Mouse (Mus musculus) cerebellum, adult 11-12 months (tissue): ENCODE results near the gene Heatr6.

Experiments
- DNase-seq: peaks from one replicate; pipeline ENCODE4 v3.0.0; 2022

Heatr6 gene

DNA sequence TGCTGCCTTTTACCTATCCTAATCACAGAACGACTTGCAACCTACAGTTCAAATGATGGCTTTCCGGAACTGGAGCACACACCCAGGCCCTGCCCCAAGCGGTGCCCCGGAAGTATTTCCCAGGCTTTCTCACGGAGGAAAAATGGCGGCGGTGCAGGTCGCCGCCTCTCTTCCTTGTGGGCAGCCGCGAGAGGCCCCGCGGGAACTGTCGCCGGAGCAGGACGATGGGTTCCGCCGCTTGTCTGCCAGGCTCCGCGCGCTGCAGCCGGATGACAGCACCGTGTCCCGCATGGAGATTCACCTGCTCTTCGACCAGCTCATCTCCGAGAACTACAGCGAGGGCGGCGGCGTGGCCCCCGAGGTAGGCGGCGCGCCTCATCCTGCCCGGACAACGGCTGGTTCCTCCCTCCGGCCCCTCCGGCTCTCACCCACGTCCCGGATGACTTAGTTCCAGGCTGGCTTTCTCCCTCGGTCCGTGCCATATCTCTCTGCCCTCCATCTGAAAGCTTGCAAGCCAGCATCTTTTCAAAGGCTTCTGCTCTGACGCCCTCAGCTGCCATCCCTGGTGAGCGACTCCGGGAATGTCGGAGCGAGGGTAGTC, at the start of gene Heatr6:
Heatr6 (plus strand) TSS at position 116 of the 601 bp plus-strand sequence.
- DNase-seq: peak; percentile 90

DNA sequence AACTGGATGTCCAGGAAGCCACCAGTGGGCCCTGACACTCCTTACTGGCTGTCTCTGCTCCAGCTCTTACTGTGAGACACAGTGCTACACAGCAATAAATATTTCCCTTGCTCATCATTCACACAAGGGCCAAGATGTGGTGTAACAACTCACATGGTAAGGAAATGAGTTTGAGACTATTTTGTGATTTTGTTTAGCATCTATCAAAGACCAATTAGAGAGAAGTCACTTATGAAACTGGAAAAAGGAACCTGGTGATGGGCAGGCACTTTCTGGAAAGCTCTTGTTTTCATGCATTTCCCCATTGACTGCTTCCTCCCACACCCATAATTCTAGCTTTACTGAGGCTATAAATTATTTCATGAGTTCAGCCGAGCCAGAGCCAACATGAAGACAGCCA, 49.8 kb upstream of the Heatr6 start, which contains the start of gene Wfdc17:
Wfdc17 (plus strand) TSS at position 287 of the 400 bp plus-strand sequence.
- DNase-seq: no peak

DNA sequence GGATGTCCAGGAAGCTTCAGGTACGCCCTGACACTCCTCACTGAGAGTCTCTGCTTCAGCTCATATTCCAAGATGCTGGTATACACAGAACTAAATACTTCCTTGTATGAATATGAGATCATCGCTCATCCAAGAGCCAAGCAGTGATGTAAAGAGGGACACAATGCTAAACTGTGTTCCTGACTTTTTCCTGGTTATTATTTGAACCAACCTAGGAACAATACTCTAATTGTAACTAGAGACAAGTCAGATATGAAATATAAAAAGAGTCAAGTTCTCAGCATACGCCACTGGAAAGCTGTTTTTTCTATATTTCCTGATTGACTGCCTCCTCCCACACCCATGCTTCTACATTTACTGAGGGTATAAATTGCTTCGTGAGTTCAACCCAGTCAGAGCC, 44.8 kb upstream of the Heatr6 start, which contains the start of gene Wfdc18:
Wfdc18 (plus strand) TSS at position 301 of the 400 bp plus-strand sequence.
- DNase-seq: no peak

DNA sequence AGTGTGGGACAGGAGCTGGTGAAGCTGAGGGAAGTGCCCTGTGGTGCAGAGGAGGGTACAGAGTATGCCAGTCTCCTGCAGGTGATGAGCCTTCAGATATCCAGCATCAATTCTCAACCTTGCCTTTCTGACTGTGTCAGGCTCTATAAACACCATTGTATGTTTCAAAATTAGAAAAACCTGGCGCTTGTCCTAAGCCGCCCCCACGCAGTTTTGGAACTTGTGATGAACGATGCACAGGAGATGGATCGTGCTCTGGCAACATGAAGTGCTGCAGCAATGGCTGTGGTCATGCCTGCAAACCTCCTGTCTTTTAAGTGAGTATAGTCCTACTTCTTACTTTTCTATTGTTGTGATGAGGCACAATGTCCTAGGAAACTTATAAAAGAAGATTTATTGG, 43.8 kb upstream of the Heatr6 start:
- no peak for DNase-seq

DNA sequence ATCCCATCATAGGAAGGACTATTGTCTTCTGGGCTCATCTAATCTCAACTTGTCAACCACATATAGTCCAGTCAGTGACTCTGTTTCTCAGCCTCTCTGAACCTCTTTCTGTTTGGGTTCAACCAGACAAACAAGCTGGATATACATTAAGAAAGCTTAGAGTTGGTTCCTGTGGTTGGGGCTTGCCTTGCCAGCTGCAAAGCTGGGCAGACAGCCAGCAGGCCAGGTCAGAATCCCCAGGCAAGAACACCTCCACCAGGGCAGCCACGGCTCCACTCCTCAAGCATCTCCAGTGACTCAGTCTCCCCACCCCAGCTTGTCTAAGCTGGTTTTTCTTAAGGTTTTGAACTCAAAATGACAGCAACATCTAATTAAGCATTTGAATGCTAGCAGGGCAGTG, 40.8 kb upstream of the Heatr6 start:
- DNase-seq: no peak

DNA sequence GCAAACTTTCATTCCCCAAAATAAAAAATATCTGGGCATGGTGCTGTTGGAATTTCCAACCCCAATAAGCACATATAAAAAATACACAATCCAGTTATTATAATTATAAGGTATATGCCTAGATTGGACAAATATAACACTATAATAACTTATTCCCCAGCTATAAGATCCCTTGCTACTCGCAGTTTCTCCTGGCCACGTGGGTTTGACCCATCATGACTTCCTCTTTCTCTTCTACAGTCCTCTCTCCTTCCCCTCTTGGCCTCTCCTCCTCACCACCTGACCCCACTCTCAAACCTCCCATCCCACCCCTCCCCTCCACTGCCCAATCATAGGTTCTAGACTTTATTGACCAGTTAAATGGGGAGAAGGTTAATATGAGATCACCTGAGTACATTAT, 39.6 kb upstream of the Heatr6 start:
- DNase-seq: no peak

DNA sequence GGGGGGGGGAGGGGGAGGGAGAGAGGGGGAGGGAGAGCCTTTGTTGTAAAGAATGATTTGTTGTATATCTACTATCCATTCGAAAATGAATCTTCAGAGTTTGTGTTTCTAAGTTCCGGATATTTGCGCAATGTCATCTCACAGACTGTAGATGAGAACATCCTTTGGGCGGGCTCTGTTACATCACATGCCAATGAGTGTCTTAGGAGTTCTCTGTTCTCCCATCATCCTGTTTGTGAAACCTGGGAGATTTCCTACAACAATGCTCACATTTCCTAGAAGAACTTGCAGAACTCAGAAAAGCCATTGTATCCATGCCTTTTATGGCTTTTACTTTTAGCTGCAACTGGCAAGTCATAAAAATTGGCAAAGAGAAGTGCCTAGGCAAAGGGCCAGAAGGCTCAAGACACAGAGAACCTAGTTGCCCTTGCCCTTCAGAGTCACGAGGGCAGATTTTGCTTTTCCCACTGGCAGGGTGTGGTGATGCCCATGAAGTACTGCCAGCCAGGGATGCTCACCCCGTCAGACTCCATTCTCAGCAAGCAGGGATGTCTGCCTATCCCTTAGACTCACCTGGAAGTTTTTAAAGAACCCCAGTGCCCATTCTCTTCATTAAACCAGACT, 36.3 kb upstream of the Heatr6 start:
- DNase-seq: no peak

DNA sequence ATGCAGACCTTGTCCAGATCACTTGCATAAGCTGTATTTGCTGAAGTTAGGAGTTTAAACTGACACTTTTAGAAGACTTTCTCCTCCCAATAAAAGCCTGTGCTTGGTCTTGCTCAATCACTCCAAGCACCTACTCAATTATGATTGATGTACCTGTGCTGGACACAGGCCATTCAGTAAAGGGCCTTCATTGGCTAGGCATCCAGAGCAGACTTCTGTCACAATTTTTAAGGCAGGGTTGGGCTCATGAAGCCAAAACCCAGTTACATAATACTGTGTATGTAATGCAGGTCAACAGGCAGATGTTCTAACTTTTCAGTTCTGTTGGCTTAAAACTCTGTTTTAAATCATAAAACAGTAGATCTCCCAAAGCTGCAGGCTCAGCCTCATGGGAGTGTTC, 32.7 kb upstream of the Heatr6 start:
- no peak for DNase-seq

DNA sequence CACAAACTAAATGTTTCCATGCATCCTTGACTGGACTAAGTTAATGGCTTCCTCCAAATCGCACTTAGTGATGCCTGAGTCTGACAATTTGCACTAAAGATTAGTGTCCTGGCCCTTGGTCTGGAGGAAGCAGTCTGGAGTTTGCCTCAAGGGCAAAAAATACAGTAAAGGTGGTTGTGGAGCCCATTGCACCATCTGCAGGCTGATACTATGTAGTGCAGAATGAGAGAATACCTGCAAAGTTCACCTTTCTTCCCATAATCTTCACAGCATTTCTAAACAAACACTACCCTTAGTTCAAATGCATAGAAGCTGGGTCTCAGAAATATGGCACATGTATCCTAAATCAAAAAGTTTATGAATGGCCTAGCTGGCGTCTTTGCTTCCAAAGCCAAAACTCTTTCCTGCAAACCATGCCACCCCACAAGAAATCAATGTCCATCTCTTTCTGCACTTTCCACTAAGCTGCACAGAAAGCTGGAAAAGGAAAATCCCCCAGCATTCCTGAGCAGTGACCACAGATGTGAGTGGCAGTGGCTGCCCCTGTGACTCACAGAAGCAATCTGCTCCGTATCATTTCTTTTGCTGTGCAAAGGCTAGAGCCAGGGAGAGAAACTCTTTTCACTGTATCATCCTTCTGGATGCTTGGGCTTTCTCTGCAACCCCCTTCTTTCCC, 24.6 kb upstream of the Heatr6 start:
- DNase-seq: no peak

DNA sequence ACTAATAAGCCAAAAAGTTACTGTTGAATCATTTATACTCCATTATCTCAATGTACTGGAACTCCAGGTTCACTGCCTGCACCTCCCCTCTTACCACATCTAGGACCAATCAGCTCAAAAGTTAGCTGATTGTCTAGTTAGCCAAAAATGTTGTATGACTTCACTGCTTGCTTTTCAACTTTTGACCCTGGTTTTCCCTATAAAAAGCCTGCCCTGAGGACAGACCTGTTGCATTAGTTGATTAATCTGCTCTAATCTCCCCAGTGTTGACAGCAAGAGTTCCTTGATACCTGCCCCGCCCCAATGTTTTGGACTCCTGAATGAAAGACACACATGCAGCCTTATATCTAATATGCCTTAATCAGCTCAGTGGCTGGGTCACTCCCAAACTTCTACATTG, 22.4 kb upstream of the Heatr6 start:
- DNase-seq: no peak

DNA sequence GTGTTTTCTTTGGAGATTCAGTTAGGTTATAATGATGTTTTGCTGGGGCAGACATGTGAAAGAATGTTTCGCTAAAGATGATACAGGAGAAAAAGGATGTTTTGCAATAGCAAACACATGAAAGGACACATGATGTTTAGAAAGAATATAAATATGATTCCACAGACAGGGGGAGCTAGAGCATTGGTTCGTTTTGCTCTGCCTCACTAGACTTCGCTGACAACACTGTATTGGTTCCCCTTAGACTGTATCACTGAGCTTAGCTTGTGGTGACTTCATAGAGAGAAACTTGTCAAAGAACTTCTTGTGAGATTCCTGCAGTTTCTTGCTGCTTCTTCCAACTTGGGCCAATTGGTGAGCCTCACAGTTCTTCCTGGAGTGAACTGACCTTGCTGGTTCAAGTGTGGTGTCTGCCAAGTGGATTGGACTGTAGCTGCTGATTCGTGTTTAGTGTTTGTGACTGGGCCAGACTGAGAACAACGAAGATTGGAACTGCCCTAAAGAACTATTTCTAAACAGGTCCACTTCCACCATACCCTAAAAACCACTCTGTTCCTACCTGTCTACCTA, 20.3 kb upstream of the Heatr6 start:
- DNase-seq: no peak

DNA sequence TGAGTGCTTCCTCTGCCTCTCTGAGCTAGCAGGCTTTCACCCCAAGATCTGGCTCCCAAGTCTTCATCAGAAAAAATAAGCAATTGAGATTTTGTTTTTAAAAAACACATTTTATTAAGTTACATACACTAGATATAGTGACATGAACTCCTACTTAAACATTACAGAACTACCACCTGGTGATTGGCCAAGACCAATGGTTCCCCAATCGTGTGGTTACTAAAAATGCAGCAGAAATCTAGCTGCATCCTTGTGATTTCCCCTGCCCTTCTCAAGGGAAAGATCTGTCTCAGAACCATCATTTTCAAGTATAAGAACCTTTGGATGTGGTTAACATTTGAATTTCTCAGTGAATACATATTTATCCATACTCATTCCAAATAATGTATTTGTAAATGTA, 19.3 kb upstream of the Heatr6 start:
- no peak for DNase-seq

DNA sequence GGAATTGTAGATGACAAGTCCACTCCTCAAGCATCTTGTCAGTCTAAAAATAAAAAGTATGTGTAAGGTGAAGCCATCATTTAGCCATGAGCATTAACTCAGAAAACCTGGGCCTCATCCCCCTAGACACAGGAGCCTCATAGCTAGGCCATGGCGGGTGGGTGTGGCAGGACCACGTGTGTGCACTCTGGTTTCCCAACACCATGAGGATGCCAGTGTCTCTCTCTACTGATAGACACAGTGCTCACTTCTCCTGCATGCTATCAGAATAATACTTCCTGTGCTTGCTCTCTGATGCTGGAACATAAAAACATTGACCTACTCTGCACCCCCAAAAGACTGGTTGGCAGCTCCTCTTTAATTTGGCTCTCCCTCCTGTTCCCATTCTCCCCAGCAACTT, 17.6 kb upstream of the Heatr6 start:
- no peak for DNase-seq

DNA sequence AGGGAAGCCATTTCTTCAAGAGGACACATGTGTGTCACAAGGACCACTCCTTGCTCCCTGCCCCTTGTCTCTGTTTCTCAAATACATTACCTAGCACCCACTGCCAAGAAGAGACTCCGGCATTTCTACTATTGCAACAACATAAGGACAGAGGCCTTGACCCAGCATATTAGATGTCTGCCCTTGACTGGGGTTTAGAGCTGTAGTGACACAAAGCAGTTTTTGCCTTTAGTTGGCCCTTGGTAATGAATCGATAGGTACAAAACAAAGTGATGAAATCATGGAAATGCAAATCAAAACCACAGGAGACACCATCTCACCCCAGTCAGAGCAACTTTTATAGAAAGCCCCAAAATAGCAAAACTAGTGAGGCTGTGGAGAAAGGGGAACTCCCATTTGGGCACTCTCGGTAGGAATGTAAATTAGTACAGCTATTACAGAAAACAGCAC, 16.4 kb upstream of the Heatr6 start:
- no peak for DNase-seq

DNA sequence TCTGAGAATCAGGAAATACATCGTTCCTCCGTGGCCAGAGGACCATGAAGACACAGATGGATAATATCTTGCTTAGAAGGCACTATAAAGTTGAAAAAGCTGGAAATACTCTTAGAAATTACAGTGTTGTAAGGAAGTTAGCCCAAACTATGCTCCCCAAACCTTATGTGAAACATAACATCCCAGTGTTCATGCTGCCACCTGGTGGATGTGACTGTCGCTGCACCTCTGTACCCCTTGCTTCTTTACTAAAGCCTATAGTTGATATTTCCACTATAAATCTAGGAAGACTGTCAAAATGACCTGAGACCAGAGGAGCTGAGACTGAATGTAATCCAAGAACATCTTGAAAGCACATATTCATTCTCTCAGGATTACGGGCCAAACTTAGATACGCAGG, 14.3 kb upstream of the Heatr6 start:
- peak; percentile 30 for DNase-seq

DNA sequence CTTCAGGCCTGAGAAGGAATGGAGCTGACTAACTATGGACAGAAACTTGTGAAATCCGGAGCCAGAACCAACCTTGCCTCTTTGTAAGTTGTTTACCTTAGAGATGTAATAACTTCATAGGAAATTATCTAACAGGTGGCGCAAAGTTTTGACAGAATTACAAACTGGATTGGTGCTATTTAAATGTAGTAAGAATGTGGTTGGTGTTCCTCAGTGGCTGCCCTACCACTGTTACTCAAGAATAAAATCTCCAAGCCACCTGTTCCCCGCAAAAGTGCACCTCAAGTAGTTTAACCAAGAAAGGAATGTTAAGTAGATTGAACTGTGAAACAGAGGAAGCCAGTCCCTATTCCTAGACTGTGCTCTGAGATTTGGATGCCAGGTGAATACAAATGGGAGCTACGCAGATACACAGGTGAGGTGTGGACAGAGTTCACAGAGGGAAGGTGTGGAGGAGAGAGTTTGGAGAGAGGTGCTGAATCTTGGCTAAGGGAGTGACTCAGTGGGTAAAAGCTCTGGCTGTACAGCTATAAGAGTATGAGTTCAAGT, 13.0 kb upstream of the Heatr6 start:
- no peak for DNase-seq

DNA sequence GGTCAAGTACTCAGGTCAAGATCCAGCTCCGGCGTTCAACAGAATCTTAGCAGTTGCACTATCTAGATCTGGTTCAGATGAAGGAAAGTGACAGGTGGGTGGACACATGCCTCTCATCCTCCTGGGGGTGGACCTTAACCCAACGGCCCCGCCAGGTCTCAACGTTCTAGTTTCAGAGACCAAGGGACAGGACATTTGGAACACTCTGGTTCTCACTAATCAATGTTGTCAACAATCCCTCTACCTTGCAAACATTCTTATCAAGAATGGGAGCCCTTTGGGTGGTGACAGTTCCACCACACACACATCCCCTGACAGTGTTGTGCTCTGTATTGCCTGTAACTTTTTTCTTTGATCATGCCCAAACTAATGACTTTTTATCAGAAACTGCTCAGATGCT, 11.7 kb upstream of the Heatr6 start:
- no peak for DNase-seq

DNA sequence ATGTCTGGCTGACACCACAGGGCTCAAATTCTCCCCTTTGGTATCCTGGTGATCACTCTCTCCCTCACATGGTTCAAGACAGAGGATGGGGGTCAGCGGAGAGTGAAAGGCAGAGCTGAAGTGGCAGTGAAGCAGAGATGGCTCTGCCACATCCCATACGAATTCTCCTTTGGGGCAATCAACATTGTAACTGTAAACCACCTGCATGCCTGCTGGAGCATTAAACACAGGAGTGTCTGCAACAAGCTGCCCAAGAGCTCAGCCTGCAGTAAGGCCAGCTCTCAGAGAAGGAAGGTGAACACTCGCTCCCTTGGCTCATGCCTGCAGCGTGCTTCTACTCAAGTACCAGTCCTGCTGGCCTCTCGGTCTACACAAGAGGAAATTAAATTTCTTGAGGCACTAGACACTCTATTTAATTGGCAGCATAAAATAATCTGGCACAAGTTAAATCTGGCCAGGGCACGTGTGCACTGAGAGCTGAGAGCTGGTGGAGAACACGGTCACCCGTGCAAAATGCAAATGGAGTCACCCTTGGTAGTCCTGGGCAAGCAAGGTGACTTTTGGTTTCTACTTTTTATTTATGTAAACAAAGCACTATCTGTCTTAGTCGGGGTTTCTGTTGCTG, 10.7 kb upstream of the Heatr6 start:
- no peak for DNase-seq

DNA sequence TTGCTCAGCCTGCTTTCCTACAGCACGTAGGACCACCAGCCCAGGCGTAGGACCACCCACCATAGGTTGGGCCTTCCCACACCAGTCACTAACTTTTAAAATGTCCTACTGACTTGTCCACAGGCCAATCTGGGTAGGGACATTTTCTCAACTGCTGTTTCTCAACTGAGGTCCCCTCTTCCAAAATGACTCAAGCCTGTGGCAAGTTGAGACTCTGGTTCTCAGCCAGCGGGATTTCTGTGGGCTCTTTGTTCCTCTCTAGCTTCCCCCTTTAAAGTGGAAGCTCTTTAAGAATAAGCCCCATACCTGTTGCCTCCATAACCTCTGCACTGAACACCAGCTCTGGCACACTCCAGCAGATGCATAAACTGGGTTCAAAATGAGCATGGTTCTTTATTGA, 10.0 kb upstream of the Heatr6 start:
- DNase-seq: no peak

DNA sequence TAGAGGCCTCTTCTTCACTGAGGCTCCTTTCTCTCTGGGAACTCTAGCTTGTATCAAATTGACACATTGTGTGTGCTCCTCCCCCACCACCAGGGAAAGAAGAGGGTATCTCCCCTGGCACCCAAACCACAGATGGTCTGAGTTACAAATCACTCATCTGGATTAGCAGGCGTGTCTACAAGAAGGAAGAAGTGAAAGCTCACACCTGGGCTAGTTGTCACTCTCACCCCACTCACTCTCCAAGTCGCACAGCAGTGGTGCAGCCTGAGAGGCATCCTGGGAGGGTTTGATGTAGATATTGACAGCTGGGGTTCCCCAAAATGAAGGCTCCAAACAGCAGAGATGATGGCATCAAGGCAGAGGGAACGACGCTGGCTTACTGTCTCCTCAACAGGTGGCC, 7.3 kb upstream of the Heatr6 start:
- no peak for DNase-seq

DNA sequence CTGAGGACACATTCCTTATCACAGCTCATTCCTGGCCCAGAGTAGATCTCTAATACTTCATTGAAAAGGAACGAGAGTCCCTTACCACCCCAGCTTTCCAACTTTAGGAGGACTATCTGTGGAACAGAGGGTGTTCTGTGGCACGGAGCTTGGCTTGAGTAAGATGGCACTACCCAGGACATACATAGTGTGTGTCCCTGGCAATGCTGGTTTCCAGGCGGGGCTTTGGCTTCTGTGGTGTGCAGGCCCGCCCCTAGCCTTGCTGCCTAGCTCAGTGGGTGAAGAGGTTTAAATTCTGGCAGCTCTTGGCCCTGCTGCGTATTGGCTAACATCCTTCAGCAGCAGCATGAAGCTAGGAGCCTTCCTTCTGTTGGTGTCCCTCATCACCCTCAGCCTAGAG, 6.8 kb upstream of the Heatr6 start, which contains the start of gene Wfdc21:
Wfdc21 (plus strand) TSS at position 260 of the 400 bp plus-strand sequence.
- no peak for DNase-seq

DNA sequence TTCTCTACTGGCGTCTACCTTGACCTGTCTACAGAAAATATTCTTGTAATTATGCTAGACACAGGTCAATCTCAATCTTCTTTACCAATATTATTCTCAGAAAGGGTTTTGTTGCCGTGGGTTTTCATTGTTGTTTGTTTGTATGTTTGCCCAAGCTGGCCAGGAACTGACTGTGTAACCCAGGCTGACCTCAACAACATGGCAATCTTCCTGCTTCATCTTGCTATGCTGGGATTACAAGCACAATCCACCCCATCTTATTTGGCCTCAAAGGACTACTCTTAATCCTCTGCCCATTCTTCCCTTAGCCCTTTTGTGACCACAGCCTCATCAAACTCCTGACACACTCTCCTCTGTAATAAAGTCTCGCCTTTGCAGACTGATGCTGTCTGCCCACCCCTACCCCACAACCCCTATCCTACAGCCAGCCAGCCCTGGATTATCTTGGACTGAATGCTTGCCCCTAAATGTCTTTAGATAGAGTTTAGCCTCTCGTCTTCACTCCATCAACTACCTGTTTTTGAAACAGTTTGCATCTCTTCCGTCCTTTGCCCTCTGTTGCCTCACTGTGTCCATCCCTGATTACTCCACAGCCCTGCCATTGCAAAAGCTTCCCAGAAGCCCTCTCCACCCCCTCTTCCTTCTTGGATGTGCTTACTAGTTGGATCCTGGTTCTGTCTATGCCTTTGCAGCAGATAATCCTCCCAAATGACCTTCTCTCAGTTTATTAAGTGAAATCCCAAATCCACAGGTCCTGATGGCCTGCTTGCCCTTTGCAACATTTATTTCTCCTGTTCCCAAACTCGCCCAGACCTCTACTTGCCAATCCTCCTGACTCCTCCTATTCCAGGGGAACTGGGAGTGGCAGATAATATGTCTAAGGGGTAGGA, 5.9 kb upstream of the Heatr6 start:
- no peak for DNase-seq
